Mouse (Mus musculus): ENCODE measurements around the gene Gm10563. TPM values are rescaled to one million over a fixed set of nuclear protein-coding genes. Genes with fewer than 3 reads are reported as not detected.

The Gm10563 gene
- polyA plus RNA-seq, 1 experiment = not detected

DNA sequence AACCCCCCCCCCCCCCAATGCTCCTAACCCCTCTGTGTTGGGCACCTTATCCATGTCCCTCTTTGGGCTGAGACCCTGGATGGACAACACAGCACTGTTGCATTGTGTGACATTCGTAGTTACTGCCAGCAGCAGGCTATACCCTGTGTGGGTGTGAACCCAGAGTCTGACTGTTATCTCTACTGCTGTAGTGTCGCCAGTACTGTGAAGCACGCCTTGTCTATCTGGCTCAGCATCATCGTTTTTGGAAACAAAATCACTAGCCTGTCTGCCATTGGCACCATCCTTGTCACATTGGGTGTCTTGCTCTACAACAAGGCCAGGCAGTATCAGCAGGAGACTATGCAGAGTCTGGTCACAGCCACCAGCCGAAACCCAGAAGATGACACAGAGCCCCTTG is 26.9 kb downstream of the Gm10563 start:
- Histone ChIP-seq H3K27ac (ENCODE audit: insufficient read depth, low read depth, low read length) (no peak overlapping the region), H3K4me1 (ENCODE audit: control insufficient read depth, insufficient read depth, low read length) (0 out of 2 replicates have a peak, but pooled peaks cover under 1% of the 10 kb centered on the region), H3K4me3 (ENCODE audit: insufficient read depth, low read length) (no peak overlapping the region)
- TF ChIP-seq CTCF (IDR thresholded peaks at IDR 0.05; ENCODE audit: low read depth, low read length) (no peak), POLR2A (IDR thresholded peaks at IDR 0.05; ENCODE audit: borderline replicate concordance, low read depth, low read length) (no peak)

DNA sequence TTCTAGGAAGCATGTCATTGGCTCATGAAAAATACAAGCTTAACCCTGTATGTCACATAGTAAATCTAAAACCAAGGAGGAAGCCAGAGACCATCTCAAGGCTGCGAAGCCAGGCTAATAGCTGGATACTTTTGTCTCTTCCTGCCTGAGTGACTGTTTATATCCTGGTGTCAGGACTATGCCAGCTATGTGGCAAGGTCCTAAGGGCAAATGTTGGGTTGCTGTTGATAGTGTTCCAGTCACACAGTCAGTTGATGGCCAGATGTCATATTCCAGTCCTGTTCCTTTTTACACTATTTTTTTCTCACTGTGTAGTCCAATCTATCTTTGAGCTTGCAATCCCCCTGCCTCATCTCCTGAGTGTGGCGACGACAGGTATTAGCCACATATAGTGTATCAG is 31.9 kb downstream of the Gm10563 start:
- H3K4me1 ChIP-seq (ENCODE audit: control insufficient read depth, insufficient read depth, low read length) = peaks cover 9% of the 10 kb centered on the region
- H3K27ac ChIP-seq (ENCODE audit: insufficient read depth, low read depth, low read length) = no peak overlapping the region
- H3K4me3 ChIP-seq (ENCODE audit: insufficient read depth, low read length) = no peak overlapping the region
- TF ChIP-seq CTCF (IDR thresholded peaks at IDR 0.05; ENCODE audit: low read depth, low read length) (no peak), POLR2A (IDR thresholded peaks at IDR 0.05; ENCODE audit: borderline replicate concordance, low read depth, low read length) (no peak)

- TF ChIP-seq POLR2A (IDR thresholded peaks at IDR 0.05; ENCODE audit: borderline replicate concordance, low read depth, low read length) = no peak
- H3K27ac ChIP-seq (ENCODE audit: insufficient read depth, low read depth, low read length) = no peak overlapping the region
- peaks cover 9% of the 10 kb centered on the region for H3K4me1 ChIP-seq (ENCODE audit: control insufficient read depth, insufficient read depth, low read length)
- H3K4me3 ChIP-seq (ENCODE audit: insufficient read depth, low read length) = no peak overlapping the region
Observed at GRCm38 (mm10) chr4:155611860-155612259, 33.3 kb downstream of the Gm10563 start.

DNA sequence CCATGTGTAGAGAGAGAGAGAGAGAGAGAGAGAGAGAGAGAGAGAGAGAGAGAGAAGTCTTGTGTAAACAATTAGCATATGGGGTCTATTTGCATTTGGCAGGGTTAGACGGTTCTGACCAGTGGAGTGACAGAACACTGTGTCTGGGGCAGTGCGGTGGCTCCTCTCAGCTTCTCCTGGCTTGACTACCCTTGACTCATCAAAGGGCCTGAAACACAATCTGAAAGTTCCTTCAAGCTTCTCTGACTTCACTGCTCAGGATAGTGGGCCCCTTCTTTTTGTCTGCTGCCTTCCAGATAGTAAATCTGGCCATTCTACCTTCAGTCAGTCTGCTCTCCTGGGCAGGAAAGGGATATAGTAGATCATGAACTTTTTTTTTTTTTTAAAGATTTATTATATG is 38.4 kb downstream of the Gm10563 start:
- Histone ChIP-seq H3K27ac (ENCODE audit: insufficient read depth, low read depth, low read length) (no peak overlapping the region), H3K4me3 (ENCODE audit: insufficient read depth, low read length) (no peak overlapping the region), H3K4me1 (ENCODE audit: control insufficient read depth, insufficient read depth, low read length) (peaks cover 8% of the 10 kb centered on the region)
- TF ChIP-seq CTCF (IDR thresholded peaks at IDR 0.05; ENCODE audit: low read depth, low read length) = no peak
- TF ChIP-seq POLR2A (IDR thresholded peaks at IDR 0.05; ENCODE audit: borderline replicate concordance, low read depth, low read length) = no peak

DNA sequence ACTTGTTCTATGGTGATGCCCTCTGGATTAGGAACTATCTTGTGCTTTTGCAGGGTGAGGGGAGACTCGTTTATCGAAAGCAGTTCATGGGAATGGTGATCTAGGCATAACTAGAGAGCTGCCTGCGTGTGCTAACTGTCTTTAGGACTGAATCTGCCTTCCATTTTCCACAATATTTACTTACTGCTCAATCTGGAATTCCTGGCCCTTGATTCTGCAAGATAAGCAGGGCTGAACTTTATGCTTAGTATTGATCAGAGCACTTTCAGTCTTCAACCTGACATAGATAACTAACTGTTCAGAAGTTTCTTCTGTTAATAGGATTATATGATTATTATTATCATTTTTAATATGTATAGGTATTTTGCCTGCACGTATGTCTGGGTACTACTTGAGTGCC is 40.1 kb downstream of the Gm10563 start:
- Histone ChIP-seq H3K27ac (ENCODE audit: insufficient read depth, low read depth, low read length) (no peak overlapping the region), H3K4me1 (ENCODE audit: control insufficient read depth, insufficient read depth, low read length) (peaks cover 3% of the 10 kb centered on the region), H3K4me3 (ENCODE audit: insufficient read depth, low read length) (no peak overlapping the region)
- TF ChIP-seq CTCF (IDR thresholded peaks at IDR 0.05; ENCODE audit: low read depth, low read length) (no peak), POLR2A (IDR thresholded peaks at IDR 0.05; ENCODE audit: borderline replicate concordance, low read depth, low read length) (no peak)

DNA sequence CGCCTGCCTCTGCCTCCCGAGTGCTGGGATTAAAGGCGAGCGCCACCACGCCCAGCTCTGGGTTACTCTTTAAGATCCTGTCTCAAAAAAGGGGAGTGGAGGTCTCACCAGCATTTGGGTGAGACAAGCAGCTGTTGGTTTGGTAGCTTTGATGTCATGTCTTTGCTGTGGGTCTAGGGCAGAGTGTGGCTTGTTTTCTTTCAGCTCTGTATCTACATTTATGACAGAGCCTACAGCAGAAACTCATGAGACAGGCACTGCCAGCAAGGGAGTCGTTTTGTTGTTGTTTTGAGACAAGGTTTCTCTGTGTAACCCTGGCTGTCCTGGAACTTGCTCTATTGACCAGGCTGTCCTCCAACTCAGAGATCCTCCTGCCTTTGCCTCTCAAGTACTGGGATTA is 41.4 kb downstream of the Gm10563 start:
- H3K27ac ChIP-seq (ENCODE audit: insufficient read depth, low read depth, low read length) = no peak overlapping the region

GRCm38 (mm10) chr4:155602753-155603152 is 42.5 kb downstream of the Gm10563 start:
- TF ChIP-seq CTCF (IDR thresholded peaks at IDR 0.05; ENCODE audit: low read depth, low read length) (no peak), POLR2A (IDR thresholded peaks at IDR 0.05; ENCODE audit: borderline replicate concordance, low read depth, low read length) (no peak)
- peak overlapping the region; percentile 100; the same call in 1 of the 2 replicates for H3K4me3 ChIP-seq (ENCODE audit: insufficient read depth, low read length)
- peaks cover 7% of the 10 kb centered on the region for H3K4me1 ChIP-seq (ENCODE audit: control insufficient read depth, insufficient read depth, low read length)
- H3K27ac ChIP-seq (ENCODE audit: insufficient read depth, low read depth, low read length) = no peak overlapping the region

More for the DNA sequence above, 41.4 kb downstream of the Gm10563 start:
- TF ChIP-seq CTCF (IDR thresholded peaks at IDR 0.05; ENCODE audit: low read depth, low read length) (no peak), POLR2A (IDR thresholded peaks at IDR 0.05; ENCODE audit: borderline replicate concordance, low read depth, low read length) (no peak)
- H3K4me3 ChIP-seq (ENCODE audit: insufficient read depth, low read length) = no peak overlapping the region
- H3K4me1 ChIP-seq (ENCODE audit: control insufficient read depth, insufficient read depth, low read length) = peaks cover 7% of the 10 kb centered on the region

DNA sequence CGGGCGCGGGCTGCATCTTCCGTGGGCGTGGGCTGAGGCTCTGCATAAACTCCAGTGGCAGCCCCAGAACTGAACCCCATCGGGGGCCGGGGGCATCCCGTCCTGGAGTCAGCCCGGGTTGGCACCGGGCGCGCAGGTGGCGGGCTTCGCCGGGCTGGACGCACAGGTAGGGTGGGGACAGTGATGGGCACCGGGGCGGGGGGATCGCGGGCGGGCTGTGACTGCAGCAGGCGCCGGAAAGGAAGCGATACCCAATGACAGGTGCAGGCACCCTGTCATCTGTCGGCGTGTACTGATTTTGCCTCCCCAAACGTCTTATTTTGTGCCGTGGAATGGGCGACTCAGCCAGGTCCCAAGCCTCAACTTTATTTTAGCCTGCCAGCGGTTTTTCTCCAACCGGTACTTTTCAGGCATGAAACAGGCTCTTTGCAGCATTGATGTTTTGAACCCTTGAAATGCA is 43.2 kb downstream of the Gm10563 start:
- no peak for TF ChIP-seq CTCF (IDR thresholded peaks at IDR 0.05; ENCODE audit: low read depth, low read length)
- TF ChIP-seq POLR2A (IDR thresholded peaks at IDR 0.05; ENCODE audit: borderline replicate concordance, low read depth, low read length) = no peak
- Histone ChIP-seq H3K4me3 (ENCODE audit: insufficient read depth, low read length) (peak overlapping the region; percentile 100), H3K27ac (ENCODE audit: insufficient read depth, low read depth, low read length) (peak overlapping the region; percentile 54), H3K4me1 (ENCODE audit: control insufficient read depth, insufficient read depth, low read length) (peaks cover 7% of the 10 kb centered on the region)

DNA sequence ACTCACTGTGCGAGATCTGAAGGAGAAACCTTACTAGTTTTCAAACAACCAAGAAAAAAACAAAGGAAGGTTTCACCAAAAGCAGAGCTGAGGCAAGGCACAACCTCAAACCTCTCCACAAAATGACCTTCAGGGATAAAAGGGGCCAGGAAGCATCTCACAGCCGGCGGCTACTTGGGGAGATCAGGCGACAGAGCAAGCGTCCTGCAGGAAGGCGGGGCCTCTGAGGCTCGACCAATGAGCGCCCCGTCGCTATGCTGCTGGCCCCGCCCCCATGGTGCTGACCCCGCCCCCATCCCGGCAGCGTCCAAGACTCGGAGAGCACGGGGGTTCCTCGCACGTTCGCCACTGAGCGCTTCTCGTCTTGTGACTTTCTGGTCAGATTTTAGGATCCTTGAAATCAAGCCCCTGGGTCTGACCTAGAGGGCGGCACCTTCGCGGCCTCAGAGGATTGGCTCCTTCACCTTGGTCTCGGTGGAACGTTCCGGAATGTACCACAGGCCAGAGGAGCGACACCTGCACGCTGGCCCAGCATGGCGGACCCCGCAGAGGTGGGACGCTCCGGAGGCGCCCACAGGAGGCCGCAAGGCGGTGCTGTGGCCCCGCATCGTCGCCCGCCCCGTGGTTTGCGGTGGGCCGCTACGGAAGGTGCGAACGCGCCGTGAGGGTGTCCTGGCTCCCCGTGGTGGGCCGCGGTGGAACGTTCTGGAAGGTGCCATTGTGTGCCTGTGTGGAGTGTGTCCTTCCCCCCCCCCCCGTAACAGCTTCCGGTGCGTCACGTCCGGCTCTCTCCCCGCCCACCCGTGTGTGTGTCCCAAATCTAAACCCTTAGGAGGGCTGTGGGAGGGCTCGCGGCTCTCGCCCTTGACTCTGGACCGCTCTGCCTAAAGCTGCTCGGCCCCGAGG is 43.9 kb downstream of the Gm10563 start, which contains the start of gene Slc35e2:
Gene Slc35e2, plus strand, starts transcription at position 326 of the 906 bp plus-strand sequence.
- Histone ChIP-seq H3K4me3 (ENCODE audit: insufficient read depth, low read length) (peak within 1 kb of the TSS; percentile 100), H3K27ac (ENCODE audit: insufficient read depth, low read depth, low read length) (peak within 1 kb of the TSS; percentile 100), H3K4me1 (ENCODE audit: control insufficient read depth, insufficient read depth, low read length) (peaks cover 9% of the 10 kb centered on the region)
- TF ChIP-seq CTCF (IDR thresholded peaks at IDR 0.05; ENCODE audit: low read depth, low read length) (no peak), POLR2A (IDR thresholded peaks at IDR 0.05; ENCODE audit: borderline replicate concordance, low read depth, low read length) (no peak)
